Mouse (Mus musculus) erythroblast, embryonic 14.5 days (primary cell): Measurements from ENCODE around the gene Hsd17b12.

ENCODE experiments used
- GATA1 ChIP-seq: IDR thresholded peaks from 2 replicates; pipeline ENCODE4 v1.6.1; 2012; ENCODE audit warnings: low read length, inconsistent platforms, mixed read lengths
- TAL1 ChIP-seq: IDR thresholded peaks from 3 replicates; pipeline ENCODE4 v1.6.1; 2012; ENCODE audit warnings: low read length, inconsistent platforms, mixed read lengths

- TF ChIP-seq GATA1, result no peak
- no peak for TF ChIP-seq TAL1
Observed at GRCm38 (mm10) chr2:94162141-94162540, 4.4 kb upstream of the Hsd17b12 start.
